Mouse (Mus musculus): ENCODE results near the gene Pacs2. TPM values are rescaled to one million over a fixed set of nuclear protein-coding genes. Genes with fewer than 3 reads are reported as not detected.

The Pacs2 gene
- total RNA-seq (2018; cell fraction: chromatin; rRNA removed) = 100 to 1,000 TPM in 21 of 26 experiments, 10 to 100 TPM in 5; 43.0 to 223 (median 156) TPM
- total RNA-seq (2018; cell fraction: cytosol; rRNA removed) = 10 to 100 TPM; 48.1 to 83.4 (median 70.4) TPM
- 100 to 1,000 TPM in 13 of 26 experiments, 10 to 100 TPM in 13; 44.8 to 156 (median 99.8) TPM for total RNA-seq (2018; cell fraction: nucleus; rRNA removed)
- 42.2 to 56.7 TPM (median 54.3 TPM) in 3 replicates for polyA plus RNA-seq (2018)

GRCm38 (mm10) chr12:113013604-113014558 lies at the start of gene Pacs2:
Gene Pacs2 (plus strand): TSS chr12:113014508.
- Histone ChIP-seq H3K27ac (peak within 1 kb of the TSS; percentile 70), H3K79me2 (ENCODE audit: inconsistent target) (peaks cover 41% of the 10 kb centered on the region), H3K36me3 (ENCODE audit: inconsistent target) (no peaks in the 10 kb centered on the region), H3K4me3 (ENCODE audit: inconsistent target) (peak within 1 kb of the TSS; percentile 73)
- WGBS (ENCODE audit: missing documents) = 7% methylated on average over 62 of the region's 85 CpGs

- 94% methylated on average over 13 of the region's 13 CpGs for whole genome bisulfite sequencing (ENCODE audit: missing documents)
- H3K79me2 ChIP-seq (ENCODE audit: inconsistent target) = no peaks in the 10 kb centered on the region
Observed at GRCm38 (mm10) chr12:112965783-112966182, 48.5 kb upstream of the Pacs2 start.

GRCm38 (mm10) chr12:112968943-112969342 lies 45.4 kb upstream of the Pacs2 start:
- peaks cover 94% of the 10 kb centered on the region for H3K36me3 ChIP-seq (ENCODE audit: inconsistent target)
- no peak overlapping the region for H3K4me3 ChIP-seq (ENCODE audit: inconsistent target)
- WGBS (ENCODE audit: missing documents) = 91% methylated on average over 8 of the region's 8 CpGs
- H3K27ac ChIP-seq = no peak overlapping the region
- no peaks in the 10 kb centered on the region for H3K79me2 ChIP-seq (ENCODE audit: inconsistent target)

More at GRCm38 (mm10) chr12:112965783-112966182, 48.5 kb upstream of the Pacs2 start:
- Histone ChIP-seq H3K4me3 (ENCODE audit: inconsistent target) (no peak overlapping the region), H3K36me3 (ENCODE audit: inconsistent target) (peaks cover 96% of the 10 kb centered on the region), H3K27ac (no peak overlapping the region)

GRCm38 (mm10) chr12:112969616-112970015 lies 44.7 kb upstream of the Pacs2 start:
- H3K79me2 ChIP-seq (ENCODE audit: inconsistent target) = no peaks in the 10 kb centered on the region
- no peak overlapping the region for H3K27ac ChIP-seq
- H3K36me3 ChIP-seq (ENCODE audit: inconsistent target) = peaks cover 89% of the 10 kb centered on the region
- no peak overlapping the region for H3K4me3 ChIP-seq (ENCODE audit: inconsistent target)
- WGBS (ENCODE audit: missing documents) = 94% methylated on average over 6 of the region's 6 CpGs

- Histone ChIP-seq H3K27ac (no peak overlapping the region), H3K4me3 (ENCODE audit: inconsistent target) (no peak overlapping the region), H3K79me2 (ENCODE audit: inconsistent target) (no peaks in the 10 kb centered on the region), H3K36me3 (ENCODE audit: inconsistent target) (peaks cover 49% of the 10 kb centered on the region)
- 96% methylated on average over 9 of the region's 9 CpGs for WGBS (ENCODE audit: missing documents)
Observed at GRCm38 (mm10) chr12:112974736-112975135, 39.6 kb upstream of the Pacs2 start.

- Histone ChIP-seq H3K79me2 (ENCODE audit: inconsistent target) (no peaks in the 10 kb centered on the region), H3K27ac (no peak within 1 kb of the TSS), H3K4me3 (ENCODE audit: inconsistent target) (peak within 1 kb of the TSS; percentile 21), H3K36me3 (ENCODE audit: inconsistent target) (peaks cover 43% of the 10 kb centered on the region)
- WGBS (ENCODE audit: missing documents) = under 1% methylated on average over 79 of the region's 80 CpGs
Observed at GRCm38 (mm10) chr12:112976371-112977073, 37.8 kb upstream of the Pacs2 start, which contains the start of gene Btbd6. Gene Btbd6 (plus strand): TSS chr12:112976482.

GRCm38 (mm10) chr12:112977156-112977555 lies 37.2 kb upstream of the Pacs2 start:
- H3K36me3 ChIP-seq (ENCODE audit: inconsistent target) = peaks cover 43% of the 10 kb centered on the region; the same call in 1 of the 2 replicates
- no peak overlapping the region for H3K27ac ChIP-seq
- no peaks in the 10 kb centered on the region for H3K79me2 ChIP-seq (ENCODE audit: inconsistent target)
- WGBS (ENCODE audit: missing documents) = 90% methylated on average over 12 of the region's 12 CpGs
- peak overlapping the region; percentile 15; the same call in 1 of the 2 replicates for H3K4me3 ChIP-seq (ENCODE audit: inconsistent target)

- 95% methylated on average over 2 of the region's 2 CpGs for WGBS (ENCODE audit: missing documents)
Observed at GRCm38 (mm10) chr12:112982031-112982430, 32.3 kb upstream of the Pacs2 start.

GRCm38 (mm10) chr12:112985346-112985745 lies 29.0 kb upstream of the Pacs2 start:
- Histone ChIP-seq H3K4me3 (ENCODE audit: inconsistent target) (no peak overlapping the region), H3K79me2 (ENCODE audit: inconsistent target) (peaks cover 18% of the 10 kb centered on the region), H3K36me3 (ENCODE audit: inconsistent target) (peaks cover 25% of the 10 kb centered on the region), H3K27ac (no peak overlapping the region)
- WGBS (ENCODE audit: missing documents) = 96% methylated on average over 6 of the region's 6 CpGs

More at GRCm38 (mm10) chr12:112982031-112982430, 32.3 kb upstream of the Pacs2 start:
- Histone ChIP-seq H3K4me3 (ENCODE audit: inconsistent target) (no peak overlapping the region), H3K27ac (no peak overlapping the region), H3K36me3 (ENCODE audit: inconsistent target) (peaks cover 40% of the 10 kb centered on the region), H3K79me2 (ENCODE audit: inconsistent target) (no peaks in the 10 kb centered on the region)

GRCm38 (mm10) chr12:112987877-112988276 lies 26.4 kb upstream of the Pacs2 start:
- WGBS (ENCODE audit: missing documents) = 81% methylated on average over 6 of the region's 6 CpGs
- no peak overlapping the region for H3K4me3 ChIP-seq (ENCODE audit: inconsistent target)
- H3K36me3 ChIP-seq (ENCODE audit: inconsistent target) = peaks cover 10% of the 10 kb centered on the region
- H3K27ac ChIP-seq = no peak overlapping the region
- peaks cover 29% of the 10 kb centered on the region for H3K79me2 ChIP-seq (ENCODE audit: inconsistent target)

GRCm38 (mm10) chr12:112990706-112991405 lies 23.5 kb upstream of the Pacs2 start:
- peaks cover 58% of the 10 kb centered on the region for H3K79me2 ChIP-seq (ENCODE audit: inconsistent target)
- H3K27ac ChIP-seq = no peak overlapping the region
- no peak overlapping the region for H3K4me3 ChIP-seq (ENCODE audit: inconsistent target)
- H3K36me3 ChIP-seq (ENCODE audit: inconsistent target) = peaks cover 10% of the 10 kb centered on the region
- WGBS (ENCODE audit: missing documents) = 82% methylated on average over 4 of the region's 5 CpGs

- WGBS (ENCODE audit: missing documents) = 33% methylated on average over 2 of the region's 2 CpGs
- H3K36me3 ChIP-seq (ENCODE audit: inconsistent target) = peaks cover 6% of the 10 kb centered on the region
- H3K4me3 ChIP-seq (ENCODE audit: inconsistent target) = no peak overlapping the region
- peaks cover 64% of the 10 kb centered on the region for H3K79me2 ChIP-seq (ENCODE audit: inconsistent target)
- H3K27ac ChIP-seq = no peak overlapping the region
Observed at GRCm38 (mm10) chr12:112991444-112991843, 22.9 kb upstream of the Pacs2 start.

- H3K79me2 ChIP-seq (ENCODE audit: inconsistent target) = peaks cover 85% of the 10 kb centered on the region
- no peak overlapping the region for H3K27ac ChIP-seq
- H3K36me3 ChIP-seq (ENCODE audit: inconsistent target) = no peaks in the 10 kb centered on the region
- 23% methylated on average over 3 of the region's 4 CpGs for WGBS (ENCODE audit: missing documents)
- H3K4me3 ChIP-seq (ENCODE audit: inconsistent target) = no peak overlapping the region
Observed at GRCm38 (mm10) chr12:112994153-112994552, 20.2 kb upstream of the Pacs2 start.
